Mouse (Mus musculus): ENCODE results near the gene Phkg1.
"Not testable (repeated sequence)": the region's sequence is repeated elsewhere in the genome, so short reads cannot be mapped to it uniquely, and the experiment has no call there.

Phkg1 gene

GRCm38 (mm10) chr5:129898449-129898848, at the start of gene Phkg1:
Phkg1 (minus strand) TSS chr5:129898549.
- no peak for DNase-seq (ENCODE audit: low spot score)

DNA sequence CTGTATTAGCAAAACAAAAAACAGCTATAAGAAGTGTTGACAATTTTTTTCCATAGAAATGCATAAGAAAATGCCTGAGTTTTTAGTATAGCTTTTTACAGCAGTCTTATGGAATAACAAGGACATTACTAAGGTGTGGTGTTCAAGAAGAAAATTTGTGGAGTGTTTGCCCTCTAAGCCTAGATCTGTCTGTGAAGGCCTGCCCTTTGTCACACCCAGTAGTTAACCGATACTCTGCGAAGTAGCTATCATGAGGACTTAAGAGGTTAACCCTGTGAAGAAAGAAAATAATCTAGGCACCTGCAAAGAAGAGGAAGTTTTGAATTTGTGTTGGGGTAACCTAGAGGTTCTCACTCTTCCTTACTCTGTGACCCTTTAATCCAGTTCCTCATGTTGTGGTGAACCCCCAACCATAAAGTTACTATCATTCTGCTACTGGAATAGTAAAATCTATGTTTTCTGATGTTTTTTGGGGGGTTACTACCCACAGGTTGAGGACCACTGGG, 49.2 kb upstream of the Phkg1 start:
- no peak for DNase-seq (ENCODE audit: low spot score)

- DNase-seq (ENCODE audit: low spot score), result no peak
Observed at GRCm38 (mm10) chr5:129943402-129943801, 45.1 kb upstream of the Phkg1 start.

- DNase-seq (ENCODE audit: low spot score), result not testable (repeated sequence)
Observed at GRCm38 (mm10) chr5:129942073-129942939, 44.0 kb upstream of the Phkg1 start.

- peak; percentile 90 for DNase-seq (ENCODE audit: low spot score)
Observed at GRCm38 (mm10) chr5:129941495-129942045, 43.2 kb upstream of the Phkg1 start, which contains the start of gene Vkorc1l1. Vkorc1l1 (plus strand) TSS chr5:129941970.

- no peak for DNase-seq (ENCODE audit: low spot score)
Observed at GRCm38 (mm10) chr5:129940736-129941494, 42.6 kb upstream of the Phkg1 start.

- DNase-seq (ENCODE audit: low spot score), result no peak
Observed at GRCm38 (mm10) chr5:129940281-129940680, 41.9 kb upstream of the Phkg1 start.

DNA sequence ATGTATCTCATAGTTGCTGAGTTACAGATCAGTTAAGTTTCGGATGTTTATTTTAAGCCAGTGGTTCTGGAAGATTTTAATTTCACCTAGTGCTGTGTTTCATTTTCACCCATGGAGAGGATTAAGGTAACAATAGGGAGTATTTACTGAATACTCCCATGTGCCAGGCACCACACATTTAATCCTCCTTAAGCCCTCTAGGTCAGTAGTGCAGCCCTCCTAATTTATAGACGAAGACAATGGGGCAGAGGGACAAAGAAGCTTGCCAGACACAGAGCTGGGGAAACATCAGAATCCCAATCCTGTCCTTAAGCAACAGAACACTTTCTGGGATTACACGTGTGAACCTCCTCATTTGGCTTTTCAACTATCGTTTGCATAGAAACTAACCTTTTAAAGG, 38.6 kb upstream of the Phkg1 start:
- no peak for DNase-seq (ENCODE audit: low spot score)

GRCm38 (mm10) chr5:129929924-129930855, 31.8 kb upstream of the Phkg1 start:
- no peak for DNase-seq (ENCODE audit: low spot score)

- no peak for DNase-seq (ENCODE audit: low spot score)
Observed at GRCm38 (mm10) chr5:129925933-129926332, 27.6 kb upstream of the Phkg1 start.

- DNase-seq (ENCODE audit: low spot score), result no peak
Observed at GRCm38 (mm10) chr5:129924820-129925452, 26.6 kb upstream of the Phkg1 start.

DNA sequence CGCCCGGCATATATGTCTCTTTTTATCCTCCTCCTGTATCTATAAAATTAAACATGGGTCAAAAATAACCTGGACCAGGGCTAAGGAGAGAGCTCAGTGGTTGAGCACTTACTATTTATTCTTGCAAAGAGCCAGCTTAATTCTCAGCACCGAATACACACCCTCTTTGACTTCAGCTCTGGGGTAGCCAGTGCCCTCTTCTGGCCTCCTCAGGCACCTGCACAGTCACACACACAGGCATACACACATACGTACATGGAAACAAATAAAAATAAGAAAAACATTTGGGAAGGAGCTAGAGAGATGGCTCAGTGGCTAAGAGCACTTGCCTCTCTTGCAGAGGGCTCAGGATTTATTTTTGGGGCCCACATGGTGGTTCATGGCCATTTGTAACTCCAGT, 23.6 kb upstream of the Phkg1 start:
- DNase-seq (ENCODE audit: low spot score), result no peak

GRCm38 (mm10) chr5:129919320-129919719, 21.0 kb upstream of the Phkg1 start:
- DNase-seq (ENCODE audit: low spot score), result no peak

GRCm38 (mm10) chr5:129918752-129919151, 20.4 kb upstream of the Phkg1 start:
- no peak for DNase-seq (ENCODE audit: low spot score)

DNA sequence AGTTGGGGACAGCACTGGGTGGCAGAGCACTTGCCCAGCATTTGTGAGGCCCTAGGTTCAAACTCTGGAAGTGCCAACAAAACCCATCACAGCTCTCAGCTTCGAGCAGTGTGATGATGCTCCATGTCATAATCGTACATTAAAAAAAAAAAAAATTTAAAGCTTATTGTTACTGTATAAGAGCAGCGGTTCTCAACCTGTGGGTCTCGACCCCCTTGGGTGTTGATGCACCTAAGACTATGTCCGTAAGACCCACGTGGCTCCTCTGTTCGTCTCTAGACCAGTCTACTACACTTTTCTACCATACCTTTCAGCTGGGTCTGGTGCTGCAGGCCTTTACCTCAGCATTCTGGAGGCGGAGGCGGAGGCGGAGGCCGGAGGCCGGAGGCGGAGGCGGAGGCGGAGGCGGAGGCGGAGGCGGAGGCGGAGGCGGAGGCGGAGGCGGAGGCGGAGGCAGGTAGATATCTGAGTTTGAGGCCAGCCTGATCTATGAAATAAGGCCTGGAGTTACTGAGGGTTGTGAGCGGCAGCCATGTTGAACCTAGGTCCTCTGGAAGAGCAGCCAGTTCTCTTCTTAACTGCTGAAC, 19.8 kb upstream of the Phkg1 start:
- DNase-seq (ENCODE audit: low spot score), result no peak

DNA sequence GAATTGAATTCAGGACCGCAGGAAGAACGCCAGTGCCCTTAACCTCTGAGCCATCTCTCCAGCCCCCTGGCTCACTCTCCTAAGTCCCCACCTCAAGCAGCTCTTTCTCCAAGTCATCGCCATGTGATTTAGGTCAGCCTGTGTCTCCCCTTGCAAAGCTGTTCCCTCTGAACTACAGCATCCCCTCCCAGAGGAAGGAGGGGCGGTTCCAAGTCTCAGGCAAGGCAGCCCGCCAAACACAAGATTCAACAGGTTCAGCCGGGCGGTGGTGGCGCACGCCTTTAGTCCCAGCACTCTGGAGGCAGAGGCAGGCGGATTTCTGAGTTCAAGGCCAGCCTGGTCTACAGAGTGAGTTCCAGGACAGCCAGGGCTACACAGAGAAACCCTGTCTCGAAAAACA, 17.1 kb upstream of the Phkg1 start:
- not testable (repeated sequence) for DNase-seq (ENCODE audit: low spot score)

DNA sequence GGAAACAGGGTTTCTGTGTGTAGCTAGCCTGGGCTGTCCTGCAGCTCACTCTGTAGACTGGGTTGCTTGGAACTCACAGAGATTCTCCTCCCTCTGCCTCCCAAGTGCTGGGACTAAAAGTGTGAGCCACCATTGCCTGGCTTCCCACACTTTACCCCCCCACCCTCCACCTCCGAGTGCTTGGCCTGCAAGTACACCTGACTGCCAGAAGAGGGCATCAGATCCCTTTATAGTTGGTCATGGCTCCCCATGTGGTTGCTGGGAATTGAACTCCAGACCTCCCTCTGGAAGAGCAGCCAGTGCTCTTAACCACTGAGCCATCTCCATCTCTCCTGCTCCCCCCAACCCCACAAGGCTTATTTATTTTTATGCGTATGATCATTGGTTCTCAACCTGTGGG, 15.7 kb upstream of the Phkg1 start:
- DNase-seq (ENCODE audit: low spot score), result no peak

DNA sequence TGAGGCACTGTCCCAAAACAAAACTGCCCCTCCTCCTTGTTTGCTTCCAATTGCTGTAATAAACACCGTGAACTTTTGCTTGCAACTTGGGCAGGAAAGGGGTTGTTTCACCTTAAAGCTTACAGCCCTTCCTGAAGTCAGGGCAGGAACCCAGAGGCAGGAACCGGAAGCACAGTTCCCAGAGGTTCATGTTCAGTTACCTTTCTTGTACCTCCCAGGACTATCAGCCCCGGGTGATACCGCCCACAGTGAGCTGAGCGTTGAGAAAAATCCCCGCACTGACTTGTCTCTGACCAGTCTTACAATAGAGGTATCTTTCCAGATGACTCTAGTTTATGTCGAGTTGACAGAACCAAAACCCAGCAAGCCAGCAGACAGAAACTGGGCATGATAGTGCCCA, 11.2 kb upstream of the Phkg1 start:
- DNase-seq (ENCODE audit: low spot score), result no peak

- no peak for DNase-seq (ENCODE audit: low spot score)
Observed at GRCm38 (mm10) chr5:129909147-129909546, 10.8 kb upstream of the Phkg1 start.

DNA sequence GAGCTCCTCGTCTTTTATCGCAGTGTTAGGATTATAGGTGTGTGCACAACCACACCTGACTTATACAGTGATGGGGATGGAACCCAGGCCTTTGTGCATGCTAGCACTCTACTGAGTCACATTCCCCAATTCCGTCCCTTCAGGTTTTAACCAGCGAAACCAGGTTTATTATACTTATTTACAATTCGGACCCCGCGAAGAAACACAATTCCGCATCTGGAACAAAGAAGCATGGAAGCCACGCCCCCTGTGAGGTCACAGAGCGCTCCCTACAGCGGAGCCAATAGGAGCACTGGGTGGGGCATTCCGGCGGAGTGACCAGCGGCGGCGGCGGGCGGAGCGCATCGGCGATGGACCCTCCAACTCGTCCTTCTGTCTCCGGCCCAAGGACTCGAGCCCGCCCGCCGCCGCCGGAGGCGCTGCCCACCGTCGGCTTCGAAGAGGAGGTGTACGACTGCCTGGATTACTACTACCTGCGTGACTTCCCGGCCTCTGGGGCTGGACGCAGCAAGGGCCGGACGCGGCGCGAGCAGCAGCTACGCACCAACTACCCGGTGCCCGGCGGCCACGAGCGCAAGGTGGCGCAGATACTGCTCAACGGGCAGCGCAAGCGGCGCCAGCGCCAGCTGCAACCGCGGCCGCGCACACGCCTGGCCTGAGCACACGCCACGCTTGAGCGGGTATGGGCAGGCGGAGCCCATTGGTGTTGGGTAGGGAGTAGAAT, 10.1 kb upstream of the Phkg1 start, which contains the start of gene Nupr1l:
TSS of gene Nupr1l (plus strand) at position 299 of the 724 bp plus-strand sequence.
- DNase-seq (ENCODE audit: low spot score), result peak; percentile 64
